Mouse (Mus musculus): ENCODE measurements around the gene Olfr78. TPM values are rescaled to one million over a fixed set of nuclear protein-coding genes. Genes with fewer than 3 reads are reported as not detected.

Olfr78 gene
- polyA plus RNA-seq, 1 experiment from 2014 or later: 0.22 TPM

Other genes with a start within 250 kb of the Olfr78 start
- gene Olfr547, start 224.7 kb downstream of the Olfr78 start, polyA plus RNA-seq (2015; fragmentation: Nextera tagmentation; extraction: Ambion mirVana): not detected in 2 replicates
- not detected in 2 replicates for gene Olfr548-ps1, start 218.6 kb downstream of the Olfr78 start, polyA plus RNA-seq (2015; fragmentation: Nextera tagmentation; extraction: Ambion mirVana)
- not detected in 2 replicates for gene Olfr549, start 209.6 kb downstream of the Olfr78 start, polyA plus RNA-seq (2015; fragmentation: Nextera tagmentation; extraction: Ambion mirVana)
- gene Trim21, start 194.0 kb downstream of the Olfr78 start, polyA plus RNA-seq (2015; fragmentation: Nextera tagmentation; extraction: Ambion mirVana): 0.49 and 0.97 TPM in 2 replicates
- gene Olfr550, start 188.0 kb downstream of the Olfr78 start, polyA plus RNA-seq (2015; fragmentation: Nextera tagmentation; extraction: Ambion mirVana): 0.05 TPM in 1 of 2 replicates, not detected in the other
- not detected in 2 replicates for gene Olfr551, start 167.6 kb downstream of the Olfr78 start, polyA plus RNA-seq (2015; fragmentation: Nextera tagmentation; extraction: Ambion mirVana)
- not detected in 2 replicates for gene Olfr552, start 161.7 kb downstream of the Olfr78 start, polyA plus RNA-seq (2015; fragmentation: Nextera tagmentation; extraction: Ambion mirVana)
- not detected in 2 replicates for gene Olfr553, start 141.3 kb downstream of the Olfr78 start, polyA plus RNA-seq (2015; fragmentation: Nextera tagmentation; extraction: Ambion mirVana)
- not detected in 2 replicates for gene Olfr554, start 121.0 kb downstream of the Olfr78 start, polyA plus RNA-seq (2015; fragmentation: Nextera tagmentation; extraction: Ambion mirVana)
- not detected in 2 replicates for gene Olfr555, start 100.6 kb downstream of the Olfr78 start, polyA plus RNA-seq (2015; fragmentation: Nextera tagmentation; extraction: Ambion mirVana)
- not detected in 2 replicates for gene Olfr556, start 94.6 kb downstream of the Olfr78 start, polyA plus RNA-seq (2015; fragmentation: Nextera tagmentation; extraction: Ambion mirVana)
- 13.6 and 14.3 TPM in 2 replicates for gene Trim68, start 72.1 kb downstream of the Olfr78 start, polyA plus RNA-seq (2015; fragmentation: Nextera tagmentation; extraction: Ambion mirVana)
- gene Olfr557, start 63.6 kb downstream of the Olfr78 start, polyA plus RNA-seq (2015; fragmentation: Nextera tagmentation; extraction: Ambion mirVana): not detected in 2 replicates
- 1.1 and 1.8 TPM in 2 replicates for gene Olfr558, start 57.3 kb downstream of the Olfr78 start, polyA plus RNA-seq (2015; fragmentation: Nextera tagmentation; extraction: Ambion mirVana)
- gene Olfr33, start 40.4 kb downstream of the Olfr78 start, polyA plus RNA-seq (2015; fragmentation: Nextera tagmentation; extraction: Ambion mirVana): not detected in 2 replicates
- not detected in 2 replicates for gene Olfr559, start 32.0 kb downstream of the Olfr78 start, polyA plus RNA-seq (2015; fragmentation: Nextera tagmentation; extraction: Ambion mirVana)
- not detected in 2 replicates for gene Olfr560, start 105 bp downstream of the Olfr78 start, polyA plus RNA-seq (2015; fragmentation: Nextera tagmentation; extraction: Ambion mirVana)
- gene Olfr561, start 11.8 kb upstream of the Olfr78 start, polyA plus RNA-seq (2015; fragmentation: Nextera tagmentation; extraction: Ambion mirVana): not detected in 2 replicates
- gene Olfr564, start 44.0 kb upstream of the Olfr78 start, polyA plus RNA-seq (2015; fragmentation: Nextera tagmentation; extraction: Ambion mirVana): not detected in 2 replicates
- not detected in 2 replicates for gene Olfr566, start 99.3 kb upstream of the Olfr78 start, polyA plus RNA-seq (2015; fragmentation: Nextera tagmentation; extraction: Ambion mirVana)
- not detected in 2 replicates for gene Olfr568, start 117.7 kb upstream of the Olfr78 start, polyA plus RNA-seq (2015; fragmentation: Nextera tagmentation; extraction: Ambion mirVana)
- gene Olfr569, start 131.4 kb upstream of the Olfr78 start, polyA plus RNA-seq (2015; fragmentation: Nextera tagmentation; extraction: Ambion mirVana): not detected in 2 replicates
- not detected in 2 replicates for gene Olfr570, start 135.1 kb upstream of the Olfr78 start, polyA plus RNA-seq (2015; fragmentation: Nextera tagmentation; extraction: Ambion mirVana)
- not detected in 2 replicates for gene Olfr571, start 158.1 kb upstream of the Olfr78 start, polyA plus RNA-seq (2015; fragmentation: Nextera tagmentation; extraction: Ambion mirVana)
- not detected in 2 replicates for gene Olfr572, start 164.9 kb upstream of the Olfr78 start, polyA plus RNA-seq (2015; fragmentation: Nextera tagmentation; extraction: Ambion mirVana)
- not detected in 2 replicates for gene Olfr573-ps1, start 183.1 kb upstream of the Olfr78 start, polyA plus RNA-seq (2015; fragmentation: Nextera tagmentation; extraction: Ambion mirVana)
- not detected in 2 replicates for gene Olfr574, start 189.0 kb upstream of the Olfr78 start, polyA plus RNA-seq (2015; fragmentation: Nextera tagmentation; extraction: Ambion mirVana)
- gene Olfr575, start 199.3 kb upstream of the Olfr78 start, polyA plus RNA-seq (2015; fragmentation: Nextera tagmentation; extraction: Ambion mirVana): not detected in 2 replicates
- not detected in 2 replicates for gene Olfr576, start 203.2 kb upstream of the Olfr78 start, polyA plus RNA-seq (2015; fragmentation: Nextera tagmentation; extraction: Ambion mirVana)
- gene Olfr577, start 216.5 kb upstream of the Olfr78 start, polyA plus RNA-seq (2015; fragmentation: Nextera tagmentation; extraction: Ambion mirVana): not detected in 2 replicates
- gene Olfr578, start 229.9 kb upstream of the Olfr78 start, polyA plus RNA-seq (2015; fragmentation: Nextera tagmentation; extraction: Ambion mirVana): not detected in 2 replicates

All from limb, embryonic 15.5 days (tissue).